Mouse (Mus musculus): ENCODE results near the gene Tmem265.
A peak's percentile ranks its signal among the peaks of the same experiment; 100 is the strongest.

Tmem265 gene

GRCm38 (mm10) chr7:127588011-127588871, 27.1 kb downstream of the Tmem265 start, which contains the start of the genes Ccdc189 and Rnf40:
Gene Ccdc189, minus strand, starts transcription at chr7:127588595.
Gene Rnf40, plus strand, starts transcription at chr7:127588767.
- peak; percentile 99 for DNase-seq (ENCODE audit: low read depth, low spot score)

- DNase-seq (ENCODE audit: low read depth, low spot score), result no peak
Observed at GRCm38 (mm10) chr7:127588901-127589300, 27.7 kb downstream of the Tmem265 start.

- DNase-seq (ENCODE audit: low read depth, low spot score), result no peak
Observed at GRCm38 (mm10) chr7:127589637-127590036, 28.4 kb downstream of the Tmem265 start.

GRCm38 (mm10) chr7:127591108-127591507, 29.9 kb downstream of the Tmem265 start:
- no peak for DNase-seq (ENCODE audit: low read depth, low spot score)

GRCm38 (mm10) chr7:127592575-127592974, 31.4 kb downstream of the Tmem265 start:
- DNase-seq (ENCODE audit: low read depth, low spot score), result peak; percentile 80

- no peak for DNase-seq (ENCODE audit: low read depth, low spot score)
Observed at GRCm38 (mm10) chr7:127596747-127597146, 35.6 kb downstream of the Tmem265 start.

- no peak for DNase-seq (ENCODE audit: low read depth, low spot score)
Observed at GRCm38 (mm10) chr7:127600612-127601011, 39.4 kb downstream of the Tmem265 start.

GRCm38 (mm10) chr7:127601735-127602134, 40.5 kb downstream of the Tmem265 start:
- no peak for DNase-seq (ENCODE audit: low read depth, low spot score)

- DNase-seq (ENCODE audit: low read depth, low spot score), result no peak
Observed at GRCm38 (mm10) chr7:127602903-127603302, 41.7 kb downstream of the Tmem265 start.

- no peak for DNase-seq (ENCODE audit: low read depth, low spot score)
Observed at GRCm38 (mm10) chr7:127604256-127604655, 43.1 kb downstream of the Tmem265 start.

GRCm38 (mm10) chr7:127607150-127607549, 46.0 kb downstream of the Tmem265 start:
- no peak for DNase-seq (ENCODE audit: low read depth, low spot score)

- peak; percentile 41 for DNase-seq (ENCODE audit: low read depth, low spot score)
Observed at GRCm38 (mm10) chr7:127611011-127611410, 49.8 kb downstream of the Tmem265 start.

GRCm38 (mm10) chr7:127611561-127611960, 50.4 kb downstream of the Tmem265 start:
- peak; percentile 61 for DNase-seq (ENCODE audit: low read depth, low spot score)

- DNase-seq (ENCODE audit: low read depth, low spot score), result no peak
Observed at GRCm38 (mm10) chr7:127613501-127613900, 52.3 kb downstream of the Tmem265 start.

- no peak for DNase-seq (ENCODE audit: low read depth, low spot score)
Observed at GRCm38 (mm10) chr7:127614091-127614490, 52.9 kb downstream of the Tmem265 start.

GRCm38 (mm10) chr7:127614511-127614890, 53.3 kb downstream of the Tmem265 start:
- no peak for DNase-seq (ENCODE audit: low read depth, low spot score)

GRCm38 (mm10) chr7:127614891-127615843, 54.0 kb downstream of the Tmem265 start, which contains the start of gene Zfp629:
Gene Zfp629, minus strand, starts transcription at chr7:127615797.
- peak; percentile 47 for DNase-seq (ENCODE audit: low read depth, low spot score)

GRCm38 (mm10) chr7:127616336-127616735, 55.1 kb downstream of the Tmem265 start:
- no peak for DNase-seq (ENCODE audit: low read depth, low spot score)
